Mouse (Mus musculus): ENCODE measurements at regions not wholly inside any gene's neighbourhood (a gene's known extent, or its start where the extent isn't known, plus 50 kb on each side); places are given as distances from the start of the nearest gene placed in this dataset.
"Not testable (repeated sequence)": the region's sequence is repeated elsewhere in the genome, so short reads cannot be mapped to it uniquely, and the experiment has no call there.

- not testable (repeated sequence) for H3K4me3 ChIP-seq (replicated peaks; ENCODE audit: extremely low read depth, low read depth, low read length); DNase-seq; H3K4me1 ChIP-seq (ENCODE audit: control insufficient read depth, insufficient read depth, low read length)
- WGBS: 75% methylated on average over 5 of the region's 5 CpGs
Observed at GRCm38 (mm10) chr14:19217916-19218315, 200.8 kb downstream of the Gm21738 start.

- WGBS: 25% methylated on average over 4 of the region's 4 CpGs
- no peak for DNase-seq
- TF ChIP-seq CTCF (IDR thresholded peaks at IDR 0.05; ENCODE audit: insufficient read depth, low read length): no peak
- TF ChIP-seq POLR2A (IDR thresholded peaks at IDR 0.05; ENCODE audit: borderline replicate concordance, extremely low read depth, low read depth, low read length): no peak
- Histone ChIP-seq H3K4me1 (ENCODE audit: control insufficient read depth, insufficient read depth, low read length) (no peaks in the 10 kb centered on the region), H3K4me3 (replicated peaks; ENCODE audit: extremely low read depth, low read depth, low read length) (no peak overlapping the region)
Observed at GRCm38 (mm10) chr14:19208507-19208906, 210.2 kb downstream of the Gm21738 start.

DNA sequence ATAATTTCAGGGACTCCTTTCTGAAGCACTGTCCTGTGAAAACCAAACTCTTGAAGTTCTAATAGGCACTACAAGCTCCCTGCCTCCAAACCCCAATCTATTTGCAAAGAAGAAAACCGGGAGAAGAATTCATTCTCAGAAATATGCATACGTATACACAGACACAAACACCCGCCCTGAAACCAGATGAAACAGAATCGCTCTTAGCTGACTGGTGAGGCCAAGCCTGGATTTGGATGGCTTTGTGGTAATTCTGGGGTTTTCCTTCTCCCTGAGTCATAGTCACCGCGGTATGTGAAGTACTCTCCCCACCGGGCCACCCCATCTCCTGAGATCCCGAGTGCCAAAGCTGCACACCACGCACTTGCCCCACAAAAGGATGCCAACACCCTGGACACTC, 238.5 kb downstream of the Gm21738 start:
- not testable (repeated sequence) for DNase-seq; H3K4me3 ChIP-seq (replicated peaks; ENCODE audit: extremely low read depth, low read depth, low read length); H3K4me1 ChIP-seq (ENCODE audit: control insufficient read depth, insufficient read depth, low read length)
- WGBS: 57% methylated on average over 9 of the region's 9 CpGs

DNA sequence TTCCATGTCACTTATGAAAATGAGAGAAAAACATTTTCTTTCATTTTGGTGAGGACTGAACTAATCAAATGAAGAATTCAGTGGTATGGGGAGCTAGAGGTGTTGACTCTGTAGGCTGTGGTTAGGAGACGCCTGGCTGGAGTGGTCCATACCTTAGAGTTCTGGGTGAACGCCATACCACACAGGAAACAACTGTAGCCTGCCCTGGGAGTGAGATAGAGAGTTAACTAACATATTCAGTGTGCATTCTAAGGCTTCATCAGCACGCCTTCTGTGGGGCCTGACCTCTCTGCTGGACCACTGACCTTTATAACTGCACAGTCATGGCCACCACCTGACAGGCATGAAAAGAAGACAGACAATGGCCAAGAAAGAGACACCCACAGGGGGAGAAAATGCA, 240.7 kb downstream of the Gm21738 start:
- 52% methylated on average over 3 of the region's 3 CpGs for WGBS
- not testable (repeated sequence) for H3K4me1 ChIP-seq (ENCODE audit: control insufficient read depth, insufficient read depth, low read length); DNase-seq

GRCm38 (mm10) chr14:19175288-19175687, 243.4 kb downstream of the Gm21738 start:
- no peak for DNase-seq
- no peaks in the 10 kb centered on the region for H3K4me1 ChIP-seq (ENCODE audit: control insufficient read depth, insufficient read depth, low read length)
- TF ChIP-seq POLR2A (IDR thresholded peaks at IDR 0.05; ENCODE audit: borderline replicate concordance, extremely low read depth, low read depth, low read length): no peak
- peak; percentile 43 for TF ChIP-seq CTCF (IDR thresholded peaks at IDR 0.05; ENCODE audit: insufficient read depth, low read length)
- whole genome bisulfite sequencing: 10% methylated on average over 2 of the region's 2 CpGs
- no peak overlapping the region for H3K4me3 ChIP-seq (replicated peaks; ENCODE audit: extremely low read depth, low read depth, low read length)

More for the DNA sequence above, 240.7 kb downstream of the Gm21738 start:
- not testable (repeated sequence) for H3K4me3 ChIP-seq (replicated peaks; ENCODE audit: extremely low read depth, low read depth, low read length)

GRCm38 (mm10) chr14:19170300-19171022, 248.3 kb downstream of the Gm21738 start:
- H3K4me3 ChIP-seq (replicated peaks; ENCODE audit: extremely low read depth, low read depth, low read length); DNase-seq; H3K4me1 ChIP-seq (ENCODE audit: control insufficient read depth, insufficient read depth, low read length): not testable (repeated sequence)
- WGBS: 62% methylated on average over 4 of the region's 4 CpGs

GRCm38 (mm10) chr14:19166821-19167220, 251.9 kb downstream of the Gm21738 start:
- H3K4me3 ChIP-seq (replicated peaks; ENCODE audit: extremely low read depth, low read depth, low read length): no peak overlapping the region
- TF ChIP-seq CTCF (IDR thresholded peaks at IDR 0.05; ENCODE audit: insufficient read depth, low read length) (no peak), POLR2A (IDR thresholded peaks at IDR 0.05; ENCODE audit: borderline replicate concordance, extremely low read depth, low read depth, low read length) (no peak)
- H3K4me1 ChIP-seq (ENCODE audit: control insufficient read depth, insufficient read depth, low read length): no peaks in the 10 kb centered on the region
- no peak for DNase-seq

DNA sequence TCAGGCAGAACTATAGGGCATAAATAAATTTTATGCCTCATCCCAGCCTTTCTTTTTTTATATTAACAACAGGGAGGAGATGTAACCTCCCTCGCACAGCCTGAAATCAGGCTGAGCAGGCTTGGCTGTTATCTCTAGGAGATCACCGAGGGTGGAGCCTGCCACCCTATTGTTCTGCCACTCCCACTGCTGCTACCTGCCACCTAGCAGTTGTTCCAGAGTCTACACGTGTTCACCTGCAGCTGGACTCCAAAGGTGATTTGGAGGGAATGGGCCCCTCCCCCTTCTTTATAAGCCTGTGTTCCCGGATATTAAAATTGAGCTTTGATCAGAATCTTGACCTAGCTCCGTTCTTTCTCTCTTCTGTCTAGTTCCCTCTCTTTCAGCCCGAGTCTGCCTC, 245.8 kb upstream of the Ube2e2 start:
- 73% methylated on average over 6 of the region's 6 CpGs for WGBS

GRCm38 (mm10) chr14:19131532-19131931, 237.5 kb upstream of the Ube2e2 start:
- Histone ChIP-seq H3K4me3 (replicated peaks; ENCODE audit: extremely low read depth, low read depth, low read length) (no peak overlapping the region), H3K4me1 (ENCODE audit: control insufficient read depth, insufficient read depth, low read length) (no peaks in the 10 kb centered on the region)
- DNase-seq: no peak
- TF ChIP-seq CTCF (IDR thresholded peaks at IDR 0.05; ENCODE audit: insufficient read depth, low read length) (no peak), POLR2A (IDR thresholded peaks at IDR 0.05; ENCODE audit: borderline replicate concordance, extremely low read depth, low read depth, low read length) (no peak)
- 21% methylated on average over 1 of the region's 1 CpGs for WGBS

More for the DNA sequence above, 245.8 kb upstream of the Ube2e2 start:
- H3K4me3 ChIP-seq (replicated peaks; ENCODE audit: extremely low read depth, low read depth, low read length); H3K4me1 ChIP-seq (ENCODE audit: control insufficient read depth, insufficient read depth, low read length); DNase-seq: not testable (repeated sequence)
